Mouse (Mus musculus): ENCODE results near the gene Cdk4. TPM values are rescaled to one million over a fixed set of nuclear protein-coding genes. Genes with fewer than 3 reads are reported as not detected.
A peak's percentile ranks its signal among the peaks of the same experiment; 100 is the strongest.
"Not testable (repeated sequence)": the region's sequence is repeated elsewhere in the genome, so short reads cannot be mapped to it uniquely, and the experiment has no call there.

The Cdk4 gene
- total RNA-seq, 1 experiment from 2014 or later = 483 TPM

DNA sequence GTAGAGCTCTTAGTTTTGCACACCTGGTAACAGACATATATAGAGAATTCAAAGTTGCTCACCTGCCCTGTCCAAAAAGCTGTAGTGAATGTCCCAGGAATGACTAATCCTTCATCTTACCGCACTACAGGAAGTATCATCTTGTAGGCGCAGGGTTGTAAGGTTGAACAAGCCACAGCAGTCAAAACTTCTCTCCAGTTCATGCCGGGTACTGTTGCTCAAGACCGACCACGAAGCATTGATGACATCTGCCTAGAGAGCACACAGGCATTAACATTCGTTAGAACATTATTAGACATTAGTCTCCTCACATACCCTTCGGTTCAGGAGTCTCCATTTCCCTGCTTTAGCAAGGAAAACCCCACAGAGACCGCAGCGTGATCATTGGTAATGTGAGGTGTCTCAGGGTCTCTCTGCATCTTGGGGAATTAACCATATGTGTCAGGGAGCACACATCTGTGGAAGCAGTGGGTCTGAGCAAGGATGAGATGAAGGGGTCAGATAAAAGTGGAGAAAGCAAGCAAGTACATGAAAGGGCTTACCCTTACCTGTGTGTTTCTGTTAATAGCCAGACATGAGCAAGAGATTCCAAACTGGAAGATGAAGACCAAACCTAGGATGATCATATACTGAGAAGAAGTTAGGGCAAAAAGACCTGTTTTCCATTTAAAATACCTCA, 5.2 kb downstream of the Cdk4 start:
- no peak for ATAC-seq (replicated peaks in 1 of 2; ENCODE audit: insufficient read depth in 1 of 2, low FRiP score in 2 of 2, low TSS enrichment in 1 of 2, low read depth in 1 of 2, poor library complexity in 2 of 2, severe bottlenecking in 2 of 2)

DNA sequence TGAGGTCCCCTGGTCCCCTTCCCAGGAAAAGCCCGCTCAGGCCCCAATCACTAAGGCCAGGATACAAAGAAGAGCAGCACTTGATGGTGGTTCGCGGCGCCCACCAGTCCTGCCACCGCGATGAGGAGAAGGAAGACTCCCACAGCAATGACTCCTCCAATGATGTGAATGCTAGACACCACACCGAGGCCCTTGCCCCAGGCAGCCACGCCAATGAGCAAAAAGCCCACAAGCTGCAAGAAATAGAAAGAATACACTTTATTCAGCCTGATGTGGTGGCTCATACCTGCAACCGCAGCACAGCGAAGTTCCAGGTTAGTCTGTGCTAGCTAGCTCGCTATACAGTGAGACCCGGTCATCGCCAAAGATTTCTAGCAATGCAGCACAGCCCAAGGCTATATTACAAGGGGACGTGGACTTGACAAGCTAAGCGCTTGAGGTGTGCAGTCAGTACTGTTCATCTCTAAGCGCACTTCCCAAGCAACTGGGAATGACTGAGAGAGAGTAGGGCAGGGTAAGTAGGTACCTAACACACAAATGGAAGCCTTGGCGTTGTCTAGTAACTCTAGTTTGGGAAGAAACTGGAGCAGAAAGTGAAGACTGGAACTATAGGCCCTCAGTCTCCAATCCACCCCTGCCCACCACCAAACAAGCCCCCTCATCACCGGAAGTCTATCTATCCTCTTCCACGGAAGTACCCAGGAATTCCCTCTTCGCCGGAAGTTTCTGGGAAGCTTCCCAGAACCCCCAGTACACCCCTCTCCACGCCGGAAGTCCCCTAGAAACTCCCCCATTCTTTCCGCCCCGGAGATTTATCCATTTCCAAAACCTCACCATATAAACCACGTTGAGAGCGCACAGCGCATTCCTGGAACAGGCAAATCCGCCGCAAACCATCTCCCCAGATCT, 6.2 kb downstream of the Cdk4 start:
- peak in 1 of 2 experiments; percentile 14; a peak in 3 of 4 replicates for ATAC-seq (replicated peaks in 1 of 2; ENCODE audit: insufficient read depth in 1 of 2, low FRiP score in 2 of 2, low TSS enrichment in 1 of 2, low read depth in 1 of 2, poor library complexity in 2 of 2, severe bottlenecking in 2 of 2)

DNA sequence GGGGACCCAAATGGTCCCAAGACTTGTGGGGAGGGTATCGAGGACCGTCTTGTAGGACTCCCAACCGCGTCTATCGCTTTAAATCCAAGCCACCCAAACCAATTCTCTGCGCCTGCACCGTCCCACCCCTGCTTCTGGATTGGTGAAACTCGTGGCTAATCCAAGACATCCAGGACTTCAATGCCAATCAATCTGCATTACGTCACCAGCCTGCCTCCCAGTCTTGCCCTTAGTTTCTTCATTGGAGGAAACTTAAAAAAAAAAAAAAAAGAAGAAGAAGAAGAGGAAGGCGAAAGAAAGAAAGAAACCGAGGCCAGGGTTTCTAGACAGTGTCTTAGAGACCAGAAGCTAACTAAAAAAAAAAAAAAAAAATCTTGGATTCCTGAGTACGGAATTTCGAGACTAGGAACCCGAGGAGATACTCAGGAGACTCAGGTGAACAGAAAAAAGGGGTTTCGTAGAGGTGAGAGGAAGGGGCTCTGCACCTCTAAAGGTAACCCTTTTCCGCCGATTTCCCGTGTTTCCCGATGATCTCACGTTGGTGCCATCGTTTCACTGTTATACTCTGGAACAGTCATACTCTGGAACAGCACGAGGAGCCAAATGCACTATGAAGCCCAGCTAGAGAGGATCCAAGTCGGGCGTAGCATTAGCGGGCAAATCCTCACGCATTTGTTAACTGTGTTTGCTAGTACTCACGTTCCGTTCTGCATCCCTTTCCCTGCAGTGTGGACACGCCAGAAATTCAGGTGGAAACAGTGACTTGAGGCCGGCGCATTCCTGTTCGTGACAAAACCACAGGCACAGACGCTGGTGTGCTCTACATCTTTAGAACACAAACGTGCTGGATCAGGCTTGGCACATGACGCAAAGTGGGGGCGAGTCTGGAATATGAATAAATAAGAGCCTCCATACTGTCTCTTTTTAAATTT, 7.1 kb downstream of the Cdk4 start, which contains the start of gene Tspan31:
Gene Tspan31 (minus strand): TSS at position 75 of the 932 bp plus-strand sequence.
- ATAC-seq (replicated peaks in 1 of 2; ENCODE audit: insufficient read depth in 1 of 2, low FRiP score in 2 of 2, low TSS enrichment in 1 of 2, low read depth in 1 of 2, poor library complexity in 2 of 2, severe bottlenecking in 2 of 2) = peak; percentile 75 to 81

DNA sequence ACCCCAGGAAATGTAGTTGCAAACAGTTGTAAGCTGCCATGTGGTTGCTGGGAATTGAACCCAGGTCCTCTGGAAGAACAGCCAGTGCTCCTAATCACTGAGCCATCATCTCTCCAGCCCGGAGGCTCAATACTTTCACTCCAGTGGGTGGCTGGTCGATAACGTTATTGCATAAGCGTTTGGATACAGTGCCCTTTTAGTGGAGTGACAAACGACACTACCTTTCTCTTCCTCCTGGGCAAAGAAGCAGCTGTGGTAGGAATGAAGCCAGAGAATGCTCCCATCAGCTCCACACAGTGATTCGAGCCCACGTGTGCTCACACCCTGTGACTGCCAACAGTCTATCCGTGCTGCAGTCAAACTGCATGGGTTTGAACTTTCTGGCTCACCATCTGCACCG, 7.9 kb downstream of the Cdk4 start:
- ATAC-seq (replicated peaks in 1 of 2; ENCODE audit: insufficient read depth in 1 of 2, low FRiP score in 2 of 2, low TSS enrichment in 1 of 2, low read depth in 1 of 2, poor library complexity in 2 of 2, severe bottlenecking in 2 of 2) = no peak

DNA sequence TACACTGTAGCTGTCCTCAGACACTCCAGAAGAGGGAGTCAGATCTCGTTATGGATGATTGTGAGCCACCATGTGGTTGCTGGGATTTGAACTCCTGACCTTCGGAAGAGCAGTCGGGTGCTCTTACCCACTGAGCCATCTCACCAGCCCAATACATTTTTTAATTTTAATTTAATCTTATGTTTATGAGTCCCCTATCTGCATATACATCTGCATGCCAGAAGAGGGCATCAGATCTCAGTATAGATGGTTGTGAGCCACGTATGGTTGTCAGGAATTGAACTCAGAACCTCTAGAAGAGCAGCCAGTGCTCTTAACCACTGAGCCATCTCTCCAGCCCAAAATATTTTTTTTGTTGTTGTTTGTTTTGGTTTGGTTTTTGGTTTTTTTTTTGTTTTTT, 8.9 kb downstream of the Cdk4 start:
- not testable (repeated sequence) for ATAC-seq (replicated peaks in 1 of 2; ENCODE audit: insufficient read depth in 1 of 2, low FRiP score in 2 of 2, low TSS enrichment in 1 of 2, low read depth in 1 of 2, poor library complexity in 2 of 2, severe bottlenecking in 2 of 2)

DNA sequence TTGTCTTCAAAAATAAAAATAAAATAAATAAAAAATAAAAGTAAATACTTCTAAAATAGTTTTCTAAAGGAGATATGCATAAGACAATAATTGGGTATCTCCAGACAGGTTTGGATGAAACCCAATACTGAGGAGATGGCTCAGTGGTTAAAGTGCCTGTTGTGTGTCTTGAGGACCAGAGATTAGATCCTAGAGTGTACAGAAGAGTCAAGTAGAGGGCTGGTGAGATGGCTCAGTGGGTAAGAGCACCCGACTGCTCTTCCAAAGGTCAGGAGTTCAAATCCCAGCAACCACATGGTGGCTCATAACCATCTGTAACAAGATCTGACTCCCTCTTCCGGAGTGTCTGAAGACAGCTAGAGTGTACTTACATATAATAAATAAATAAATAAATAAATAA, 9.6 kb downstream of the Cdk4 start:
- not testable (repeated sequence) for ATAC-seq (replicated peaks in 1 of 2; ENCODE audit: insufficient read depth in 1 of 2, low FRiP score in 2 of 2, low TSS enrichment in 1 of 2, low read depth in 1 of 2, poor library complexity in 2 of 2, severe bottlenecking in 2 of 2)

DNA sequence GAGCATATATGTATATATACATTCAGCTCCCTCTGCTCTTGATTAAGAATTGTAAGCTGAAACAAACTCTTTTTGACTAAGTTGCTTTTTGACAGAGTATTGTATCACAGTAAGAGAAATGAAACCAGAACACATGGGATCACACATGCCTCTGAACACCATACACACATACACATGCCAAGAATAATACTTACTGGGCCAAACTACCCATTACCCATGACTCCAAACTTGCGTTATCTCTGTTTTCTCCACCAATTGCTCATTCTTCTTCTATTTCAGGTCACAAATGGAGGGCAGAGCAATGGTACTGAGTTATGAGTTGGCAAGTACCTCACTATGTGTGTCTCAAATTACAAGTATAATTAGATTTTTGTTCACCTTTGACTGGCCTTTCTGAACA, 10.6 kb downstream of the Cdk4 start:
- no peak for ATAC-seq (replicated peaks in 1 of 2; ENCODE audit: insufficient read depth in 1 of 2, low FRiP score in 2 of 2, low TSS enrichment in 1 of 2, low read depth in 1 of 2, poor library complexity in 2 of 2, severe bottlenecking in 2 of 2)

DNA sequence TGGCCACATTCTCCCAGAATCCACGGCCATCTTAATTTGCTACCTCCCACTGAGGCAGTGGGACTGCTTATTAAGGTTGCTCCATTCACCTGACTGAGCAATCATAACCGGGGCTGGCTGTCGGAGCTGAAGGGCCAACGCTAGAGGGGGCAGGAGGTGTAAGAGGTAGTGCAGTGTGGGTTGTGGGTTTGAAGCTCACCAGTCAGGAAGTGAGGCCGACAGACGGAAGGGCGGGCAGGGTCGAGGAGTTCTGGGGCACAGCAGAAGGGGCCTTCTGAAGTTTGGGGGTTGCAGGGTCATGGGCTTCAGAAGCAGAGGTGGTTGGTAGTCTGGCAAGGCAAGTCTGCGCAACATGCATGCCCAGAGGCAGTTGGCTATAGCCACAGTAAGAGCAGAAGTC, 11.7 kb downstream of the Cdk4 start, which contains the start of gene Agap2:
Gene Agap2 (plus strand): TSS at position 205 of the 400 bp plus-strand sequence.
- ATAC-seq (replicated peaks in 1 of 2; ENCODE audit: insufficient read depth in 1 of 2, low FRiP score in 2 of 2, low TSS enrichment in 1 of 2, low read depth in 1 of 2, poor library complexity in 2 of 2, severe bottlenecking in 2 of 2) = peak; percentile 85 to 87

DNA sequence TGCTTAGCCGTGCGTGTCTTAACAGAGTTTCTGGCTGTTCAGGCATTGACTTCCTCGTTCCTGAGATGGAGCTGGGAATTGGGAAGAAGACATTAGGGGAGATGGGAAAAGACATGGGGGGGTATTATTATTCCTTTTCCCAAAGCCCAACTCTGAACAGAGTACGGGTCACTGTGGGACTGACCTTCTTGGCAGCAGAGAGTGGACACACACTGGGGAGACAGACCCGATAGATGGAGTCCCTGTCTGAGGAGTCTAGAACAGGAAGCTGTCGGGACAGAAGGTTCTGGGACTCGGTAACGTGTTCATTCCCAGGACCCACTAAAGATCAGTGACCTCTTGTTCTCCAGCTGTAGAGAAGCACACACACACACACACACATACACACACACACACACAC, 12.3 kb downstream of the Cdk4 start:
- peak in 1 of 2 experiments; percentile 15; a peak in 1 of 4 replicates for ATAC-seq (replicated peaks in 1 of 2; ENCODE audit: insufficient read depth in 1 of 2, low FRiP score in 2 of 2, low TSS enrichment in 1 of 2, low read depth in 1 of 2, poor library complexity in 2 of 2, severe bottlenecking in 2 of 2)

DNA sequence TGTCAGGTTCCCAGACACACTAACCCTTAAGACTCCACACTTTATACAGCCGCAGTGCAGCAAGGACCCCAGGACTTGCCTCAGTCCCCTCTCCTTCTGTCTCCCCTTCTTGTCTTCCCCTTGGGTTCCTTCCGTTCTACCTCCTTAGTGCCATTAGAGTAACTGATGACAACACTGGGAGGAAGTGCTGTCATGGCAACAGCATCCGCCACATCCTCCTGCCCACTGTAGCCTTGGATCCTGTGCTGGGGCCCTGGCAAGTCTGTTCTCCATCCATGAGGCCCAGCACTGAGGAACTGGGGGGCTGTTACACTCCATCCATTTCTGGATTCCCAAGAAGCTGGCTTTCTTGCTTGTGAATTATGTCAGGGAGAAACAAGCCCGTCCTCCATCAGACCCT, 12.7 kb downstream of the Cdk4 start:
- ATAC-seq (replicated peaks in 1 of 2; ENCODE audit: insufficient read depth in 1 of 2, low FRiP score in 2 of 2, low TSS enrichment in 1 of 2, low read depth in 1 of 2, poor library complexity in 2 of 2, severe bottlenecking in 2 of 2) = peak; percentile 74 to 77

DNA sequence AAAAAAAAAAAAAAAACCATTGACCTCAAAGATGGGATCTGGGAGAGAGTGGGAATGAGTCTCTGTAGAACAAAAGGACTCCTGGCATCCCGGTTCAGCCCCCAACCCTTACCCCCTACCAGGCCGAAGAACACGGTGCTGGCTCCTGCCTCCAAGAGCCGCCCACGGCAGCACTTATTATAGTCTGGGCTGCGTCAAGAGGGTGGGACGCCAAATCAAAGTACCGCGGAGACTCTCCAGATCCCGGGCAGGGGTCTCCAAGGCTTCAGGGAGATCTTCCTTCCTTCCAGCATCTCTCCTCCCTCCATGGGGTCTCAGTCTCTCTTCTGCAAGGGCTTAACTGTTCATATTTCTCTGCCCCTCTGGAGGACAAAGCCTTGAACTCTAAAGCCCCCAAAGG, 14.2 kb downstream of the Cdk4 start:
- no peak for ATAC-seq (replicated peaks in 1 of 2; ENCODE audit: insufficient read depth in 1 of 2, low FRiP score in 2 of 2, low TSS enrichment in 1 of 2, low read depth in 1 of 2, poor library complexity in 2 of 2, severe bottlenecking in 2 of 2)

DNA sequence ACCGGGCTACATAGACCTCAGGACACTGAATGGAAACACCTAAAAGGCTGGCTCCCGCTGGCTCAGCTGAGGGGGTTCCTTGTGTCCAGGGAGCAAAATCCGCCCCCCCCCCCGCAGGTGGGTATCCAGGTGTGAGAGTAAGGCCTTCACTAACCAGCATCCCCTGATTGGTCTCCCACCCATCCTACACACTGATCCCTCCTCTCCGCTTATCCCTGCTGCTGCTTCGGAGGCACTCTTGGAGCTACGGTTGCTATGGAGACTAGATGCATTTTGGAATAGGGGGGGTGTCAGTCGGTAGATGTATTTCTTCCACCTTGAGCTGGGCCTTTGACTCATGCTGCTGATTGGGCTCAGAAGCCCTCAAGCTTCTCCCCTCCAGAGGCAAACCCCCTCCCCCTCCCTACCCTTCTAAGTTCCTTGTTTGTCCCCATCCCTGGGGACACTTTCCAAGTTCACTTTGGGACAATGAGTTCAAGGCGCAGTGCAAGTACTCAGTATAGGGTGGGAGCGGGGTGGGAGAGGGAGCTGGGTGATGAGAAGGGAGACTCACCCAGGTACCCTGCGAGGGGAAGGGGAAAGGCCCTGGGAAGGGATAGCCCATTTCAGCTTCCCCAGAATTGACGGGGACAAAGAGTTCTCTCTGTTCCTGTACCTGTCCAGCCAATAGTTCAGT, 14.8 kb downstream of the Cdk4 start:
- no peak for ATAC-seq (replicated peaks in 1 of 2; ENCODE audit: insufficient read depth in 1 of 2, low FRiP score in 2 of 2, low TSS enrichment in 1 of 2, low read depth in 1 of 2, poor library complexity in 2 of 2, severe bottlenecking in 2 of 2)

DNA sequence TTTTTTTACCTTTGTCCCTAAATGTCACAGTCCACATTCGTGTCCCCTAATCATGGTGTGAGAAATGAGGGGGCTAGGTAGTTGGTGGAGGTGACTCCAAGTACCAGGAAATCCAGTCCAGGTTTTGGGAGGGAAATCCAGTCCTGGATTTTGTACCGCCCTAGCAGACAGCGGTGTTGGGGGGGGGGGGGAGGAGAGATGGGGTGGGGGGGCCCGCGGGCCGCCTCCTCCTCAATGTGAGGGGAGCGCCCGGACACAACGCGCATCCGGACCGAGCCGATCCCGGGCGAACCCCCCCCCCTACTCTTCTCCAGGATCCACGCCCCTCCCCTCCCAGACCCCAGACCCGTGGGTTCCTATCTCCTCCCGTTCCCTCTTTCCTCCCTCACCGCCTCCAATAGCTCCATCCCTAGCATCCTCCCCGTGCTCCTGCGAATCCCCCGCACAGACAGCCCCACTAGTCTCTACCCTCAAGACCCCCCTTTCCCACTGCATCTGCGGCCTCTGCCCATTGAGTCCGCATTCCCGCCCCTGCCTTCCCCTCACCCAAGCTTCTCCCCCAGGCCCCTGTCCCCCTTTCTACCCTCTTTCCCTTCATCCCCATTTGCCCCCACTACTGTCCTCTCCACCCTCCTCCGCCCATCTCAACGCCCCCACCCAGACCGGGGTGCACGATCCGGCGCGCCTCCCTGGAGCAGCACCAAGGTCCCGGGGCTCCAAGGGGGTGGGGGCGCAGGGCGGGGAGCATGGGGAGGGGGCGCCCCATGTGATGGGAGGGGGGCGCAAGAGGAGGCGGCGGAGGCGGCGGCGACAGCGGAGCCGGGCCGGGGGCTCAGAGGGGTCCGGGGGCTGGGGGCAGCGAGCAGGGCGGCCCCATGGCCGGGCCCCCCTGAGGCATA, 15.6 kb downstream of the Cdk4 start:
- no peak for ATAC-seq (replicated peaks in 1 of 2; ENCODE audit: insufficient read depth in 1 of 2, low FRiP score in 2 of 2, low TSS enrichment in 1 of 2, low read depth in 1 of 2, poor library complexity in 2 of 2, severe bottlenecking in 2 of 2)

DNA sequence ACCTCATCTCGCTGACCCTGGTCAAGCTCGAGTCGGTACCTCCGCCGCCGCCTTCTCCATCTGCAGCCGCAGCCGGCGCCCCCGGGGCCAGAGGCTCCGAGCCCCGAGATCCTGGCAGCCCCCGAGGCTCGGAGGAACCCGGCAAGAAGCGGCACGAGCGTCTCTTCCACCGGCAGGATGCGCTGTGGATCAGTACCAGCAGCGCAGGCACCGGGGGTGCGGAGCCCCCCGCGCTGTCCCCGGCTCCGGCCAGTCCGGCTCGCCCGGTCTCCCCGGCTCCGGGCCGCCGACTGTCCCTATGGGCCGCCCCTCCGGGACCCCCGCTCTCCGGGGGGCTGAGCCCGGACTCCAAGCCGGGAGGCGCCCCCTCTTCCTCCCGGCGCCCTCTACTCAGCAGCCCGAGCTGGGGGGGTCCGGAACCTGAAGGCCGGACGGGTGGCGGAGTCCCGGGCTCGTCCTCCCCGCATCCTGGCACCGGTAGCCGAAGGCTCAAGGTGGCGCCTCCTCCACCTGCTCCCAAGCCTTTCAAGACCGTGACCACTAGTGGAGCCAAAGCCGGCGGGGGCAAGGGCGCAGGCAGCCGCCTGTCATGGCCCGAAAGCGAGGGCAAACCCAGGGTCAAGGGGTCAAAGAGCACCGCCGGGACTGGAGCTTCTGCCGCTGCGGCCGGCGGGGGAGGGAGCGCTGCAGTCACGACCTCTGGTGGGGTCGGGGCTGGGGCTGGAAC, 16.5 kb downstream of the Cdk4 start:
- no peak for ATAC-seq (replicated peaks in 1 of 2; ENCODE audit: insufficient read depth in 1 of 2, low FRiP score in 2 of 2, low TSS enrichment in 1 of 2, low read depth in 1 of 2, poor library complexity in 2 of 2, severe bottlenecking in 2 of 2)

DNA sequence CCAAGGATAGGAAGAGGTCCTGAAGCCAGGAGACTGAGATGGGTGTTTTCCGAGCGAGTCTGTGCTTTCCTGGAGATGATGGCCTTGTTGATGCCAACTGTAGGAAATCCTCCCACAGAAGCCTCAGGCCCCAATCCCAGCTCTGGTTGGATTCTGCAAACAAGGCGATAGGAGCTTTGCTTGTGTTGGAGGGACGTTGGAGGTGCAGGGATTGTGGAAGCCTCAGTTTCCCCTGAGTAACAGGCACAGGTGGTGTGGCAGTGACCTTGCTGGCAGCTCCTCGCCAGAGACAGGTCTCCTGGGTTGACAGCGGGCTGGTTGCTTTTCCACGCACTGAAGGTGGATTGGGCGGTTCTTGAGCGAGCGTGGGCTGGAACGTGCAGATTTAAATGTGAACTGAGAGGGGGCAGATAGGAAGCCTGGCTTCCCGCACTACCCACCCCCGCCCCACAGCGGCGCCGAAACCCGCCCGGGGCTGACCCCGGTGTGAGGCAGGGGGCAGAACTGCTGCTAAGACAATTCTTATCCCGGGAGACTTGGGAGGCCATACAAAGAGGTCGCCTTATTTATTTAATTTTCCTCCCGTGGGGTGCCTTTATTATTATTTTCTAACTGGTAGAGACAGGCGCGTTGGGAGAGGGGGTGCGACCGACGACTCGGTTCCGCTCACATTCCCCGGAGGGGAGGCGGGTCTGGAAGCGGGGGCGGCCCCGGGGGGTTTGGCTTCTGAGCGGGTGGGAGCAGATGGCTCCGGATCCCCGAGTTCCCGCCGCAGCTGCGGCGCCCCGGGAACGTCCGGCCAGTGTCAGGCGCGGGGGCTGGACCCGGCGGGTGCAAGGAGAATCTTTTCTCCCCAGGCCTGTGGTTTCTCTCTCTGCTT, 17.8 kb downstream of the Cdk4 start:
- no peak for ATAC-seq (replicated peaks in 1 of 2; ENCODE audit: insufficient read depth in 1 of 2, low FRiP score in 2 of 2, low TSS enrichment in 1 of 2, low read depth in 1 of 2, poor library complexity in 2 of 2, severe bottlenecking in 2 of 2)

Data from hematopoietic stem cell, adult 5-6 weeks (primary cell).